Mouse (Mus musculus) left cerebral cortex, adult 8-10 months (tissue): Measurements from ENCODE around the gene Gdap1l1. TPM values are rescaled to one million over a fixed set of nuclear protein-coding genes. Genes with fewer than 3 reads are reported as not detected.

Source experiments
- total RNA-seq, 4 experiments: library from RNA; stranded (reverse); gene quantifications; 2 replicates each; pipeline ENCODE4 v1.2.4; 2022

The Gdap1l1 gene
- total RNA-seq, 4 experiments from 2014 or later = 61.0 to 66.6 (median 63.2) TPM

Other genes with a start within 250 kb of the Gdap1l1 start
- 10 to 100 TPM; 28.8 to 37.3 (median 34.1) TPM for gene Tox2, start 235.4 kb upstream of the Gdap1l1 start, total RNA-seq
- under 1 TPM; 0.49 to 0.85 (median 0.71) TPM for gene Jph2, start 40.5 kb upstream of the Gdap1l1 start, total RNA-seq
- 10 to 100 TPM; 21.1 to 27.5 (median 27.1) TPM for gene Oser1, start 13.8 kb upstream of the Gdap1l1 start, total RNA-seq
- gene Fitm2, start 34.2 kb downstream of the Gdap1l1 start, total RNA-seq = 10 to 100 TPM; 16.7 to 19.4 (median 17.9) TPM
- not detected for gene R3hdml, start 53.8 kb downstream of the Gdap1l1 start, total RNA-seq
- gene Hnf4a, start 68.3 kb downstream of the Gdap1l1 start, total RNA-seq = not detected
- 10 to 100 TPM; 53.4 to 61.2 (median 59.0) TPM for gene Ttpal, start 163.8 kb downstream of the Gdap1l1 start, total RNA-seq
- gene Serinc3, start 206.7 kb downstream of the Gdap1l1 start, total RNA-seq = 100 to 1,000 TPM; 225 to 241 (median 233) TPM
- gene Pkig, start 219.9 kb downstream of the Gdap1l1 start, total RNA-seq = 100 to 1,000 TPM; 112 to 128 (median 121) TPM